Mouse (Mus musculus): ENCODE results near the gene Rnf185.

Rnf185 gene

DNA sequence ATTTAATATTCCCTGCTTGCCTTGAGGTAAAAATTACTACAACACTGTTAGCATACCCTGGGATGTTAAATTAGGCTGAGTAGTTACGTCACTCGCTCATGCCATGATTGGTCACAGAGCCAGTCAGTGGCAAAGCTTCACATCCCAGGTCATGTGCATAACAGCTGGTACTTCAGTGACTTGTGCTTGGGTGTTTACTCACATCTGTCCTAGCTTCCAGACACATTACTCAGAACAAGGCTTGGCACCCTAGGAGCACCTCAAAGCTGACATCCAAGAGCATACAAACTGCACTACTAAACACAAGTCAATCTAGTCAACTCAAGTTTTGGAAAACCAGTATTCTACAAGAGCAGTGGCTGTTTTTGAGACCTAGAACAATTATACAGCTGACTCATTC, 9.1 kb downstream of the Rnf185 start:
- DNase-seq: no peak

DNA sequence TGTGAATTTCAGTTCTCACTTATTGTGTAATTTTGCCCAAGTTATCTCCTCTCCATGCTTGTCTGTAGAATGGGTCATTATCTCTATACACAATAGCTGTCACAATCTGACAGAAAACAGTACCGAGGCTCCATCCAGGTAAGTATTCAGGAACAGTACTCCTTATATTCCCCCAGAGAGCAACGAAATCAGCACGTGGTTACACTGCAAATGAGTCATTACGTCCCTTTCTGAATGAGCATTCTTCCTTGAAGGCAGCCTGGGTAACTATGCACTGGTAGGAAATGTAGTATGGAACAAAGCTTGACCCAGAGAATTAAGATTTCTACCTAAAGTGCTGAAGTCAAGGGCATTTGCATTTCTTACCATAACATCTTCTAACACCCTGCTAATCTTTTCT, 9.5 kb downstream of the Rnf185 start:
- no peak for DNase-seq

DNA sequence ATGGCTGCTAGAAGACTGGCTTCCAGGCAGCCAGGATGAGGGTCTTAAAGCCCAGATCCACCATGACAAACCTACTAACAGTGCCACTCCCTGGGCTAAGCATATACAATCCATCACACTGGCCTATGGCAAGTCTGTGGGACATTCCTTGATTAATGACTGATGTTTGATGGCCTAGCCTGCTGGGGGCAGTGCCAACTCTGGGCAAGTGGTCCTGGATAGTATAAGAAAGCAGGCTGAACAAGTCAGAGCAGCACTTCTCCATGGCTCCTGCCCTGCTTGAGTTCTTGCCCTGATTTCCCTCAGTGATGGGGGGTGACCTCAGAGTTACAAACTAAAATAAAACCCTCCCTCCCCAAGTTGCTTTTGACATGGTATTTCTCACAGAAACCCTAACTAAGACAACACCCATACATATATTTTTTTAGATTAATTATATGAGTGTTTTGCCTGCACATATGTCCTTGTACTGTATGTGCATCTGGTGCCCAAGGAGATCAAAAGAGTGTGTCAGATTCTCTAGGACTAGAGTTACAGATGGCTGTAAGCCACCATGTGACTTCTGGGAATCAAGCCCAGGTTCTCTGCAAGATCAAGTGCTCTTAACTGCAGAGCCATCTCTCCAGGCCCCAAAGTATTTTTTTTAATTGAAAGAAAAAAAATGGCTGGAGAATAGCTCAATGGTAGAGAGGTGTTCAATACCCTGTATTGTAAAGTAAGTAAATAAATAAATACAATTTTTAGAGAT, 10.3 kb downstream of the Rnf185 start:
- DNase-seq: no peak

DNA sequence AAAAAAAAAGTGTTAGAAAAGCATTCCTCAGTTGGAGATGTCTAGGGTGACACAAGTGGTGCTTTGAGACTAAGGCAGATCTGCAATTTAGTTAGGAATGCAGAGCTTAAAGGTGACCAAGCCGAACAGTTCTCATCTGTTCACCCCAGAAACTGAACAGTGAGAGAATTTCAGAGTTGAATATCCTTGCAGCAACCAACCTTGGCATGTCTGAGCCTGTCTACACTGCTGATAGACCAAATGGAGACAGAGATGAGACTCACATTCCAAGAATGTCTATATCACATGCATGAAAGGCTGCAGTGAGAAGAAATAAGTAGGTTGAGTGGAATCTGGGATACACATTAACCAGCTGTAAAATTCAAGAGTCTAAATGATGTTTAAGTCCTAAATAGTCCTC, 14.5 kb downstream of the Rnf185 start:
- no peak for DNase-seq

DNA sequence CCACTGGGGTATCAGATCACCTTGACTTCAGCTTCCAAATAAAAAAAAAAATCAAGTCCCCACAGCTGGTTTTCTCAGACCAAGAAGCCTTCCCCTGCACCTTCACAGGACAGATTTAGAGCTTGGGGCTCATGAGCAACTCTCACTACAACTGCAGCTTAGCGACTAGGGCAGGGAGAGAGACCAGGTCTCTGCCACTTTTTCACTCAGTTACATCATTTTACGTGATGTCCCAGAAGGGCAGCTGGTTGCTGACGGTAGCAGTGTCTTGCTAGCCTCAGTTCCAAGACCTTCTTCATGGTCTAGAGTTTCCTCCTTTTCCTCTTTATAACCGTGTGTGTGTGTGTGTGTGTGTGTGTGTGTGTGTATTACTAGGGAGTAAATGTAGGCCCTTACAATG, 18.4 kb downstream of the Rnf185 start:
- no peak for DNase-seq

DNA sequence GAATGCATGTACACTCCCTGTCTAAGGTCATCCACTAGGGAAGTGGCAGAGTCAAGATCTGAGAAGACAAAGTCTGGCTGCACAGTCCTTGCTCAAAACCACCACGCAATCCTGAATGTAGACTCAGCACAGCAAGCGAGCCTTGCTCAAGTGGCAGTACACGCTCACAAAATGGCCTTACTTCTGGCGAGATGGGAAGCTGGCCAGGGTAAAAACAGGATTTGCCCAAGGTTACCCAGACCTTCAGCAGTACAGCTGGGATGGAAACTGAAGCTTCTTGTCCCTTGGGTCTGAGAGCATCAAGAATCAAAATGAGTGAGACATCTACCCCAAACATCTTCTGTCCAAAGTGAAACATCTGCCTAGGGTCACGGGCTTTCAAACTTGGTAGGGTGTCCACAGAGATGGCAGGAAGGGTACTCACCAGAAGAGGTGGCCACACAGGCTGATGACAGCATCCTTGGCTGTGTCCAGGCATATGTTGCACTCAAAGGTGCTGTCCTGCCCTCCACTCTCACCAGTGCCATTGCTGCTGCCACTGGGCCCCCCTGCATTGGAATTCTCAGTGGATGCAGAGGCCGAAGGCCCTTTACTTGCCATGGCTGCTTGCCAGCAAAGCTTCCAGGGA, 20.1 kb downstream of the Rnf185 start:
- DNase-seq: no peak

DNA sequence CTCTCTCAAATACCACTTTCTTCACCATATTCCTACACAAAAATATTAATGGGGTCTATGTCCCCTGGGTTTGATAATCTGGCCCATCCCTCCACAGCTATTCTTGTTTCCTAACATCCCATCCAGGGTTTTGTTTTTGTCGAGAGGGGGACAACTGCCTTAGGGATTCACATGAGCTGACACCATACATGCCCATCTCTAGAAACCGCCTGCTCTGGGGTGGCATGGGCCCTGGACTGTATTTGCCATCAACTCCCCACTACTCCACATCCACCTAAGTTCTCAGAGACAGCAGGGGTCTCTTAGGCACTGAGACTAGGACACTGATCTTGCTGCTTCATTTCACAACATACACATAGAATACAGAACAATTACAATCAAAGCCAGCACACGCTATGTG, 20.6 kb downstream of the Rnf185 start:
- no peak for DNase-seq

DNA sequence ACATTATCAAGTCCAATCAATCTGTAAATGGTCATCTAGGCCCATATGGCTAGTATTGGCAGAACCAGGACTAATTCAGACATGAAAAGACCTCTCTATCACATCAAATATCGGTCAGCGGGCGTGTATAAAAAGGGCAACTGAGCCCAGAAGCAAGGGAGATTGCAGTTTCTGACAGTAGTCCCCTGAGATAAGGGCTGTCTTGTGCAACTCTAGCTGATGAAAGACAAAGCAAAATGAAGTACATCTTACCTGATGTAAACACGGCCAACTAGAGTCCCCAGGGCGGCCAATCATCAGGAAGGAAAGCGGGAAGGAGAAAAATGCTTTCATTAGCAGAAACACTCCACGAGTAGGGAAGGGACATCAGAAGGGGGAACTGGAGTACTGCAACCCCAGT, 23.5 kb downstream of the Rnf185 start:
- no peak for DNase-seq

DNA sequence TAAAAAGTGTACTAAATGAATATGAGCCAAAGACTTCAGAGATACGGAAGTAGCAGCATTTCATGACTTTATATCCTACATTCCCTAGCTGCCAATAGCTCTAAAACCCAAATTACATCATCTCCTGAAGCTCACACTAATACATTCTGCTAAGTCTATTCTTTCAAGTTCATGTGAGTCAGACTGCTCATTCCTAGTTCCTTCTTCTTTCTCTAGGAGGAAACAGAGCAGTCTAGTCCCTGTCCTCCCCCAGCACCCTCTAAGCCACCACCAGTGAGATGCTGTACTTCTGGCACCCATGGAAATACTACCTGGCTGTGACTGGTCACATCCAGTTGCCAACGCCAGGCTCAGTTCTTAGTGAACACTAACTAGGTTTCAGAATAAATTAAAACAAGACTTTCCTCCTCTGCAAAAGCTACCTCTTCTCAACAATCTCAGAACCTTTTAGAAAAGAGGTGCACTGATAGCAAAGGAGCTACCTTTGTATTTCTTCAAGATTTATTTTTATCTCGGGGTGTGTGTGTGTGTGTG, 24.4 kb downstream of the Rnf185 start:
- peak; percentile 27 to 47 for DNase-seq

DNA sequence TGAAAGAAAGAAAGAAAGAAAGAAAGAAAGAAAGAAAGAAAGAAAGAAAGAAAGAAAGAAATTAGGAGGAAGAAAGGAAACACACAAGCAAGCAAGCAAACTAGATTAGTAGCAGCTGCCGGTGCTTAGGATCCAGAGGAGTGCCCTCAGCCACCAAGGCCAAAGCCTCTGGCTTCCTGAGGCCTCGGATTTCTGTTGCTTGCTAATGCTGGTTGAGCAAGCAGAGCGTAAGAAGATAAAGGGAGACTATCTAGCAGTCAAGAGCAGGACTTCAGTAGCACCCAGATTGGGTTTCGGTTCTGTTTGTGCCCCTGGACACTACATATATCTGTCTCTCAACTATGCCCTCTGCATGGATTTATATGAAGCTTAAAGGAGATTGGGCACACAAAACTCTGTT, 29.9 kb downstream of the Rnf185 start:
- DNase-seq: no peak

DNA sequence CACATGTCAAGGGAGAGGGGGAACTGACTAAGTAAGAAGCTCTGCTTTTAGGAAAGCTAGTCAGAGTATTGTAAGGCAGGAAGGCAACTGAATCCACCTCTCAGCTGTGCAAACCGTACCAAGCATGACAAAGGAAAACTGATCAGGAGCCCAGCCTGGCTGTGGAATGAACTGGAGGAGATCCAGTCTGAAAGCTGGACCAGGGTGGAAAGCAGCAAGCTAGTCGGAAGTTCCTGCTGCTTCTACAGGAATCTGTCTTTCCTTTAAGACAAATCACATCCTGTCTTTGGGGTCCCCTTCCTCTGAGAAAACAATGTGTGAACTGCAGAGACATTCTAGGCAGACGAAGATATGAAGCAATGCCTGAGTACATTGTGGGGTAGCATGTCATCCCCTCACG, 33.4 kb downstream of the Rnf185 start:
- peak; percentile 30 to 40 for DNase-seq

DNA sequence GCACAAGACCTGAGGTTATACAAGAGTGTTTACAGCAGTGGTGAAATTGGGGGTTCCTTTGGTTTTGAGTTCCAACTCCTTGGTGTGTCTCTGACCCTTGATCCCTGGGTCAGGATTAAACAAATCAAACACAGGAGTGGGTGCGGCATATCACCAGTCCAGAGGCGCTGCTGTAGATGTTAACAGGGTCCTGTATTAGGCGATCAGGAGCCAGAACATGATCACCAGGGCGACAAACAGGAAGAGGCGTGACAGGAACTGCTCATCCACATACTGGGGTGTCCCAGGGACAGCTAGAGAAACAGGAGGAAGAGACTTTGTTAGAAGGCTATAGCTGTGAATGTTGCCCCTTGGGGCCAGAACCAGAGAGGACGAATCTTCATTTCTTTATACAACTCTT, 34.4 kb downstream of the Rnf185 start:
- DNase-seq: peak in 1 of 2 experiments; percentile 18

DNA sequence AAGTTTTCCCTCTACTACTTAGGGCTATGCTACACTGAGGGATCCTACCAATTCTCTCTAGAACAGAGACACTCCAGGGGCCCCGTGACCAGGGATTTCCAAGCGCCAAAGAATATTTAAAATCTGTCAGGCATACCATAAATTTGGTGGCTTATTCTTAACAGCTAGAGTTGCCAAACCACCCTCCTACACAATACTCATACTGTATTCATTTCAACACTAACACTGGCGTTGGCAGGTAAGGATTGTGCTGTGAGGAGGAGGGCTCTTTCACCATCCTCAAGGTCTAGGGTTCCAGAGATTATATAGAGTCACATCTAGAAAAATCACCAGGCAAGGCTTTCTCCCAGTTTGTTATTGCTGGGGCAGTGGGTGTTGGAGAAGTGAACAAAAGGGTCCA, 35.8 kb downstream of the Rnf185 start:
- DNase-seq: no peak

DNA sequence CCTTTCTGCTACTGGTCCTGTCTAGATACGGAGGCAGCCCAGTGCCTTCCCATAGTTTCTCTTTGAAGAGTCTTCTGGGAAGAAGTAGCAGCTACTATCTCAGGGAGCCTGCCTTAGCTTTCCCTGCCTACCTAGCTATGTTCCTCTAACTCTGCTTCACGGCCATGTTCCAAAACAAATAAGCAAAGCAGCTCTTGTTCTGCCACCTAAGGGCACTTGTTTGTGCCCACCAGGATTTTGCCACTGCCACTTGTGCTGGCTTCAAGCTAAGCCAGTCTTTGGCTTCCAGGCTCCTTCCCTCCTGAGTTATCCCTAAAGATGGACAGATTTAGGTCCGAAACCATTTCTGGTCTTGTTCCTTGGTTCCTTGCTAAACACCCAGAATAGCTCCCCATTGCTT, 40.1 kb downstream of the Rnf185 start:
- no peak for DNase-seq

DNA sequence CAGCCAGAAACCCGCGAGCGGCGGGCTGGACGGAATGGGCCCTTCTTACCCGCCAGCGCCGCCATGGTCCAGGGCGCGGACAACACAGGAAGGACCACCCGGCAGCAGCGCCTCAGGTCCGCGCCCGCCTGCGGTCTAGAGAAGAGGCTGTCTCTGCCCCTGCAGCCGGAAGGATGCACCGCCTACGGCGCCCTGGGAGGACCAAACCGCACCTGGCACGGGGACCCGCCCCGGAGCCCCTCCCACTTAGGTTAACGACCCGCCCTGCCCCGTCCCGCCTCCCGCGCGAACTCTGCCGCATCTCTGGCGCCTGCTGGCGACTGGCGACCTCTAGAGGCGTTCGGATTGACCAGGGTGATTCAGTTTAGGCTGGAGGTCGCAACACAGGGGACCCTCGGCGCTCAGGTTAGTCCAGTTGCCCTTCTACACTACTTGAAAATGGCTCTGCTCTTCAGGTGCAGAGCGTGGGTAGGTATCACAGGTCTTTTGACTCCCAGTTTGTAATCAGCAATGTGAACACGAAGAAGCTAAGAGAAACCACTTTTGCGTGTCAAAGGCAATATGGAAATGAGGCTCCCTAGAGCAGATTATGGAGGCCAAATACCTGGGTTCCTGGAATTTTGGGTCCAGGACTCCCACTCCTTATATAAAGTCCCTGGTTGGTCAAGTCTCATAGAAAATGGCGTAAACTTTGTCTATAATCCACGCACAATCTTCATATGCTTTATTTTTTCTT, 43.0 kb downstream of the Rnf185 start, which contains the start of gene Limk2:
Gene Limk2, minus strand, starts transcription at position 193 of the 736 bp plus-strand sequence.
- DNase-seq: peak; percentile 86 to 92

DNA sequence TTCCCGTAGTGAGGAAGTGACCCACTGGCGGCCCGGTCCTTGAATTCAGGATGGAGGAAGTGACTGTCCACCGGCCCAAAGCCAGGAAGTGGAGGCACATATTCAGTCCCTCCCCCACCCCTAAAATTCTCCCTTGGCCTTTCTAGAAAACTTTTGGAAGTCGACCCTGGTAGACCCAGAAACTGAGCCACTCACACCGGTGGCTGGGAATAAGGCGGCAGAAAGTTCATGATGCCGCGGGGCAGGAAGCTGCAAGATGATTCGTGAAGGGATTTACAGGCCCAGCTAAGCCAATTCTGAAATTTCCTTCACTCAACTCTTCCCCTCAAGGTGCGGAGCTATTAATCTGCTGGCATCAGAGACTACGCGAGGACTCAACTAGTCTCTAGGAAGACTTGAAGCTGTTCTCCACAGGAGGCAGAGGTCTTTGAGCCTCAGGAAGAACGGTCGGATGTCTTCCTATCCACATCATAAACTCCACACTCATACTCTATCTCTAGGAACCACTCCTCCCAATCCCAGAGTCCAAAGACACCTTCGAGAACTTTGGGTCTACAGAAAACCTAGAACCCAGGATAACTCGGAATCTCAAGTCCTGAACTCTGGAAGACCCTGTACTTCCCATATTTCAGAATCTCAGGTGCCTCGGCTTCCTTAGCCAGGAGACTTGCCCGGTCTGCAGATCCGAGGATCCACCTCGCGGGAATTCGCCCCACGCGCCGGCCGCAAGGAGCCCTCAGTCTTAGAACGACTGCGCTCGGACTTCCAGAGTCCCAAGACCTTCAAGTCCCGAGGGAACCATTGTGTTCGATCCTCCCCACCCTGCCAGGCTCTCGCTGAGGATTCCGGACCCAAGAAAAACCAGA, 43.8 kb downstream of the Rnf185 start:
- DNase-seq: peak in 1 of 2 experiments; percentile 20

DNA sequence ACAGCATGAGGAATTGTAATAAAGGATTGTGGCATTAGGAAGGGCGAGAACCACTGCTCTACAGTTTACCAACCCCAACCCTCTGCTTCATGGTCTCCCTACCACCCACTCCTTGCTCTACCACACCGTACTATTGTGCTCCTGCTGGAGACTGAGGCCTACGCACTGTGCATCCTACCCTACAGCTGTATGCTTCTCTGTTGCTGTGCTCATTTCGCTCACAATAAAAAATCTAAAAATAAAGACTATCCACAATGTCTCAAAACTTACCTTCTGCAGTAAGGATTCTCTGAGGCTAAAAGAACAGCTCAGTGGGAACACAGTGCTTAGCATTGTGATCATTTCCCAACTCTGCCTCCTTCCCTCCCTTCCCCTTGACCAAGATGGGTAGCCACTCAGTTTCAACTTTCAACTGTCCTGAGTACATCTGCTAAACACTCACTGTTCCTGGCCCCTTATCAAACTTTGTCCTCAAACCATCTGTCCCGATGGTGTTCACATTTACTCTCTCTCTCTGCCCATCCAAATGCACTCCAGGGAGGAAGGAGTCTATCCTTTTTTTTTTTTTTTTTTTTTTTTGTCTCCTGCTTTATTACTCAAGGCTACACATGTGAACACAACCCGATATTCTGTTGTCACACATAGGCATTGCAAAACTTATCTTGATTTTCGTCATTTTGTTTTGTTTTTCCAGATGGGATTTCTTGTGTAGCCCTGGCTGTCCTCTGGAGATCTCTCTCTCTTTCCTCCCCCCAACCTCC, 47.7 kb downstream of the Rnf185 start:
- DNase-seq: no peak

DNA sequence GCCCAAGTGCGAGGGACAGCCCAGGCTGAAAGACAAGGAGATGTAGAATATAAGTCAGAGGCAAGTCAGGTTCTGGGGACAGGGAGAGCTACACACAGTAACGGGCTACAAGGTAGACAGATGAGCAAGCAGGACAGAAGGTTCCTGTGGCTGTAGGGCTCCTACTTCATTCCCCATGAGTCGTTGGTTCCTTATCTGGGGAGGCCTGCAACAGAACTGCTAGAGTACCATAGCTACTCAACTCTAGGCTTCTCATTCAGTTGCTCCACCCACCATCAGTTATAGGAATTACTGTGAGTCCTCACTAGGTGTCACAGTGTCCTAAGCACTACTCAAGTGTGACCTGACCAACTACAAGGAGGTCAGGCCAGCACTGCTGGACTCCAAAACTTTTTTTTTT, 49.1 kb downstream of the Rnf185 start:
- DNase-seq: no peak

DNA sequence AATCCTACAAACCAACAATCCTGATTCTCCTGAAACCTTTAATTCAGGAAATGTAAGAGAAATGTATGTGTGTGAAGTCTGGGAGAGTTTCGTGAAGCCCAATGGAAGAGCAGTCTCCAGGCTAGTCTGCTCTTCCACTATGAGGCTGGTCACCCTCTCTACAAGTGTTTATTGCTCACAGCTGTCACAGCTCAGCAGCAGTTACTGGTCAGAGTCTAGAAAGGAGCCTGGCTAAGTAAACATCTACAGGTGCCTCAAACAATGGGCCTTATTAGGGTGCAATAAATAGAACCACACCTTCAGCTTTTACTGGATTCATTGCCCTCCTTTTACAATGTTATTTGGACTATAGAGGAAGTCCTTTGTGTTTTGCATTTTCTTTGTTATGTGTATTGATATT, 53.8 kb downstream of the Rnf185 start:
- DNase-seq: no peak

DNA sequence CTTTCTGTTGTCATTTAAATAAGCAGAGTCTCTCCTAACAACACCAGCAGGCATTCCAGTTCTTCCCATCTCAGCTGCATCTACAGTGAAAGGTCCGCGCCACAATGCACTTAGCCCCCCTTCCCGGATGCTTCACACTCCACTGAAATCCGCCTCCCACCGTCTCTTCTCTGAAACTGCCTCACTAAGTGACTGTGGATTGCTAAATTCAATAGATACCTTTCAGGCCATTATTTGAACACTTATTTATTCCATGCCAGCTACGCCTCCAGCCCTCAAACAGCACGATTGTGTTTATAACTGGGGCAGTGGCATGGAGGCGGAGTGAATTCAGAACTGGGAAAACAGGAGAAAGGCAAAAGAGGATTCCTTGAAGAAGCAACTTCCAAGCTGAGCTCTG, 55.6 kb downstream of the Rnf185 start:
- no peak for DNase-seq

DNA sequence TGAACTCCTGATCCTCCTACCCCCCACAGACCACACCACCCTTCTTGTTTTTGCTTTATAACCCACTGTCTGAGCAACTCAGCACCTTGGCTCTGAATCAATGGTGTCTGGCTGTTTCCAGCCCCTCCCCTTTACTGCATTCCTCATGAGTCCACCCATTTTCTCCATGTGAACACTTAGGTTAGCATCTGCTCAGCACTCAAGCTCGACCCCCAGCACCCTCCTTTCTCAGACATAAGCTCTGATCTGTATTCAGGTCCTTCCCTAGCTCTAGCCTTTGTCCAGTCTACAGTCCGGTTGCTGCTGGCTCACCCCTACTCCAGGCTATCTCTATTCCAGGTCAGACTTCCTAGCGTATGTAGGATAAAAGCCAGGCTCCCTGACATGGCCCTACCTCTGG, 56.1 kb downstream of the Rnf185 start:
- no peak for DNase-seq

DNA sequence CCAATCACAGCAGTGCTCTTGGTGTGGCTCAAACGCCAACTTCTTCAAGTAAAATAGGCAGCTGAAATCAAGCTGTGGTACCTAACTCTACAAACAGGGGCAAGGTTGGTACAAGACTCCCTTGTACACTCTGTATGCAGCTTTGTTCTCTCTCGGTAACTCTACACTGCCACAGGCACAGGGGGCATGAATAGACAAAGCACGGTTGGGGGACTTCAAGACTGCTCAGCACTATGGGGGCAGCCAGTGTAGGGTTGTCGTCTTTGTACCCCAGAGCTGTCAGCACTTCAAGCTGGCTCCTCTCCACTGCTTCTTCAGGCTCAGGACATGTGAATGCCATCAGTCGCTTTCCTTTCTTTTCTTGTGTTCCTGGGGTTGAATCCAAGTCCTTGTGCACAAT, 57.6 kb downstream of the Rnf185 start:
- no peak for DNase-seq
